Mouse (Mus musculus): Measurements from ENCODE around the gene Med16. TPM values are rescaled to one million over a fixed set of nuclear protein-coding genes. Genes with fewer than 3 reads are reported as not detected.

The Med16 gene
- polyA plus RNA-seq, 1 experiment from 2014 or later = 67.1 TPM

DNA sequence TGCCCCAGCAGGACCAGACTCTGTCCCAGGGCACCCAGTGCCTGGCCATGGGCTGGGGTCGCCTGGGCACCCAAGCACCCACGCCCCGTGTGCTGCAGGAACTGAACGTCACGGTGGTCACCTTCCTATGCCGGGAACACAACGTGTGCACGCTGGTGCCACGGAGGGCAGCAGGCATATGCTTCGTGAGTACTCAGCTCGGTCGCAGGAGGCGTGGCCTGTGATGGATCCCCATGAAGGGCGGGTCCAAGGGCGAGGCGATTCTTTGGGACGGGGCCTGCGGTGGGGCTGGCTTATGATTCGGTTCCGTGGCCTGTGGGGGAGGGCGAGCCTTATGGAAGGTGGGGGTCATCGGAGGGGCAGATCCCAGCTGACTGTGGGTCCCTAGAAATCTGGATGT lies 26.7 kb downstream of the Med16 start:
- Histone ChIP-seq H3K4me1 (peaks cover 49% of the 10 kb centered on the region), H3K4me3 (peak overlapping the region; percentile 41), H3K27me3 (ENCODE audit: low read depth, poor library complexity, severe bottlenecking) (peaks cover 43% of the 10 kb centered on the region), H3K27ac (peak overlapping the region; percentile 43; the same call in 1 of the 2 replicates), H3K36me3 (no peaks in the 10 kb centered on the region), H3K9me3 (replicated peaks) (no peaks in the 10 kb centered on the region)
- DNase-seq (ENCODE audit: low spot score) = peak; percentile 58
- WGBS = 4% methylated on average over 22 of the region's 22 CpGs

DNA sequence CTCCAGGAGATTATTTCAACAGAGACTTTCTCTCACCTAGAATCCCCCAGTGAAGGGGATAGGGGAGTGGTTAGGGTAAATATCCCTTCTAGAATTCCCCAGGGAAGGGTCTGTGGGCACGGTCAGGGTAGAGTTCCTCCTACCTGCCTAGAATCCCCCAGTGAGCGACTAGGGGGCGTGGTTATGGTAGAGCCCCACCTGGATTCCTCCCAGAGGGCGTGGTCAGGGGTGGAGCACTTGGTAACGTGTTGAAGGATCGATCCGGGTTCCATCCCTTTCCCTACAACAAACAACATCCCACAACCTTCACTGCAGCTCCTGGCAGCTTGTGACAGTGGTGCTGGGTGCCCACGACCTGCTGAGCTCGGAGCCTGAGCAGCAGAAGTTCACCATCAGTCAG lies 28.0 kb downstream of the Med16 start:
- no peaks in the 10 kb centered on the region for H3K9me3 ChIP-seq (replicated peaks)
- no peak for DNase-seq (ENCODE audit: low spot score)
- H3K36me3 ChIP-seq = no peaks in the 10 kb centered on the region
- 13% methylated on average over 9 of the region's 9 CpGs for WGBS
- H3K27ac ChIP-seq = no peak overlapping the region; the same call in 1 of the 2 replicates
- peaks cover 52% of the 10 kb centered on the region for H3K4me1 ChIP-seq
- H3K4me3 ChIP-seq = no peak overlapping the region
- peaks cover 43% of the 10 kb centered on the region for H3K27me3 ChIP-seq (ENCODE audit: low read depth, poor library complexity, severe bottlenecking)

DNA sequence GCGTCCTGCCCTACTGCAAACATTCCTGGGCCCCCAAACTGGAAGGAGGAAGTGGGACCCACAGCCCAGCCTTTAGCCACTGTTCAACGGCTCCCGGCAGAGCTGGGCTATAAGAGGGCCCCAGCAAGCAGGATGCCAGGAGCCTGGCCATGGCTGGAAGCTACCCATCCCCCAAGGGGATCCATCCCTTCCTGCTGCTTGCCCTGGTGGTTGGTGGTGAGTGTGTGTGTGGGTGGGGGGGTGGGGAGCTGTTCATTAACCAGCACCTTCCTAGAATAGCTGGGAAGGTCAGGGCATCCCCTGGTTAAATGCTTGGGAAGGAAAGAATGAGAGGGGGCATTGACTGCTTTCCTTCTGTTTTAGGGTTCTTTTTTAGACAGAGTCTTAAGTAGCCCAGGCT lies 29.2 kb downstream of the Med16 start:
- WGBS = 63% methylated on average over 3 of the region's 3 CpGs
- H3K4me1 ChIP-seq = peaks cover 63% of the 10 kb centered on the region
- peaks cover 43% of the 10 kb centered on the region for H3K27me3 ChIP-seq (ENCODE audit: low read depth, poor library complexity, severe bottlenecking)
- no peak for DNase-seq (ENCODE audit: low spot score)
- H3K9me3 ChIP-seq (replicated peaks) = no peaks in the 10 kb centered on the region
- no peak overlapping the region for H3K4me3 ChIP-seq
- no peaks in the 10 kb centered on the region for H3K36me3 ChIP-seq
- 0 out of 2 replicates have a peak overlapping the region, but pooled peaks have one; percentile 56 for H3K27ac ChIP-seq

DNA sequence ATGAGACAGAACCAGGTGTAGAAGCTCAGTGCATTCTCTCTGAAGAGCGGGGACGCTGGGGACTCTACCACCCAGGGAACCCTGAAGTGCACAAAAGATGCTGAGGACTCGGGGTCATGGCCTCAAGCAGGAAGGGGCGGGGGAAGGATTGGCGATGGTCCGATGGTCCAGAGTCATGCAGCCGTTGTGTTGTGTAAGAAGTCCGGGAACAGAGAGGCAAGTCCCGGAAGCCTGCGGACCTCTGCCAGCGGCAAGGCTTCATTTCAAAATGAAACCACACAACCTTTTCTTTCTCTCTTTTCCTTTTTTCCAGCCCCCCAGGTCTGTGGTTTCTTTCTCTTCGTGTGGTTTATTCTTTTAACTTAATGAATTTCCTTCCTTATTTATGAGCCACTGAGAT lies 31.0 kb downstream of the Med16 start:
- 66% methylated on average over 12 of the region's 12 CpGs for WGBS
- peaks cover 36% of the 10 kb centered on the region for H3K27me3 ChIP-seq (ENCODE audit: low read depth, poor library complexity, severe bottlenecking)

DNA sequence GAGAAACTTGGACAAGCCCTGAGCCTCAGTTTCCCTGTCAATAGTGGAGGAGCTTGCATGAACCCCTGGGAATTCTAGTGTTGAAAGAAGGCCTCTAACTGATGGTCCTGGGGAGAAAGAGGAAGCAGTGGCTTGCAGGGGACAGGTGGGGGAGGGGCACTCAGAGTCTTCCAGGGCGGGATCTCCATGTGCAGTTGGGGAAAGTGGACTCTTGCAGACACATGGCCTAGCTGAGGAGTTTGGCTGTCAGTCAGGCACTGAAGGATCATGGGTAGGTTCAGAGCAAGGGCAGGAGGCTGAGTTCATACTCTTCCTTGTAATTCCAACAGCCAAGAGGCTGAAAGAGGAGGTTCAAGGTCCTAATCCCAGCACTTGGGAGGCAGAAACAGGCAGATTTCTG lies 31.5 kb downstream of the Med16 start:
- H3K36me3 ChIP-seq = peaks cover 8% of the 10 kb centered on the region
- DNase-seq (ENCODE audit: low spot score) = no peak
- H3K27ac ChIP-seq = no peak overlapping the region
- WGBS = 43% methylated on average over 1 of the region's 1 CpGs
- peaks cover 65% of the 10 kb centered on the region for H3K4me1 ChIP-seq
- no peaks in the 10 kb centered on the region for H3K9me3 ChIP-seq (replicated peaks)
- no peak overlapping the region for H3K4me3 ChIP-seq
- peaks cover 30% of the 10 kb centered on the region for H3K27me3 ChIP-seq (ENCODE audit: low read depth, poor library complexity, severe bottlenecking)

More for the DNA sequence above, 31.0 kb downstream of the Med16 start:
- Histone ChIP-seq H3K27ac (no peak overlapping the region), H3K4me3 (no peak overlapping the region), H3K4me1 (peaks cover 66% of the 10 kb centered on the region), H3K9me3 (replicated peaks) (no peaks in the 10 kb centered on the region), H3K36me3 (peaks cover 2% of the 10 kb centered on the region)
- no peak for DNase-seq (ENCODE audit: low spot score)

DNA sequence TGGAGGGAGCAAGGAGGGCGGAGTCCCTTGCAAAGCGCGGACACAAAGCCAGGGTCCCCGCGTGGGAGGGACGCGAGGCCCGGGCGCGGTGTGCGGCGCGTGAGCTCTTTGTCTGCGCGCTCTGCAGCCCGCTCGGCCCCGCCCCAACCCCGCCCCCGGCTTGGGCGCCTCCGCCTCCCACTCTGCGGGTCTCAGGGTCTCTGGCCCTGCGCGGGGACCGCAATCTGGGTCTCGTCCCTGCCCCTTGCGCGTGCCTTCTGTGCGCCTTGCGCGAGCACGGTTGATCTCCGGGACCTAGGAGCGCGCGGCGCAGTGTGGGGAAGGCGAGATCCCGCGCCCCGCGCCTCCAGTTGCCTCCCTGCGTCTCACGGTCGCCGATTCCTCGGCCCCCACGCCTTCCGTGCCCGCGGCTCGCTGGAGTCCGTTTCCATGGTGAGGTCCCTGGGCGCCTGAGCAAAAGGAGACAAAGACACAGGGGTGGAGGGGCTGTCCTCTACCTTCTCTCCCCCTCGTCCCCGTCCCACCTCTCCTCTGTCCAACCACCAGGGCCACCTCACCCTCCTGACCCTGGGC lies 34.3 kb downstream of the Med16 start, which contains the start of the genes Prtn3 and Plppr3:
Gene Prtn3 (plus strand): TSS at position 187 of the 573 bp plus-strand sequence.
Gene Plppr3 (minus strand): TSS at position 345 of the 573 bp plus-strand sequence.
- WGBS = under 1% methylated on average over 56 of the region's 57 CpGs
- peak within 1 kb of the TSS; percentile 88 for H3K4me3 ChIP-seq
- H3K9me3 ChIP-seq (replicated peaks) = no peaks in the 10 kb centered on the region
- peaks cover 48% of the 10 kb centered on the region for H3K4me1 ChIP-seq
- peak within 1 kb of the TSS; percentile 98 for H3K27ac ChIP-seq
- 0 out of 2 replicates have a peak, but pooled peaks cover 4% of the 10 kb centered on the region for H3K27me3 ChIP-seq (ENCODE audit: low read depth, poor library complexity, severe bottlenecking)
- DNase-seq (ENCODE audit: low spot score) = peak; percentile 89
- peaks cover 34% of the 10 kb centered on the region for H3K36me3 ChIP-seq

GRCm38 (mm10) chr10:79873715-79874289 lies 34.9 kb downstream of the Med16 start:
- no peak for DNase-seq (ENCODE audit: low spot score)
- WGBS = 3% methylated on average over 26 of the region's 26 CpGs
- H3K36me3 ChIP-seq = peaks cover 40% of the 10 kb centered on the region
- peak overlapping the region; percentile 98 for H3K27ac ChIP-seq
- H3K4me1 ChIP-seq = peaks cover 45% of the 10 kb centered on the region
- H3K9me3 ChIP-seq (replicated peaks) = no peaks in the 10 kb centered on the region
- H3K27me3 ChIP-seq (ENCODE audit: low read depth, poor library complexity, severe bottlenecking) = 0 out of 2 replicates have a peak, but pooled peaks cover 3% of the 10 kb centered on the region
- peak overlapping the region; percentile 88 for H3K4me3 ChIP-seq

DNA sequence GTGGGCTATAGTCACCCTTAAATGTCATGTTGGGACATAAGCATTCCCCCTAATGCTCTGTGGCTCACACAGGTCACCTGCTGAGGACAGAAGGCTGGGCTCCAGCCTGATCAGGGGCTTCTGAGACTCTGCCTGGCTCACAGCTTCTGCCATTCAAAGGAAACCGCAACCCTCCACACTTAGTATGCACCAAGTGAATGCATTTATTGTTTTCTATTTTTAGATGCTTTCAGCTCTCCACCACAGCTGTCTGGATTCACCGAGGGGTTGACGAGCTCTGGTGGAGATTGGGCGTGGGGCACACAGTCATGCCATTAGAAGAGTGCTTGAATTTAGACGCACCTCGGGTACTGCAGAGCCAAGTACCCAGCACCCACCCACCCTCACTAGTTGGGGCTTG lies 35.4 kb downstream of the Med16 start:
- H3K27ac ChIP-seq = peak overlapping the region; percentile 98
- H3K4me3 ChIP-seq = peak overlapping the region; percentile 88
- DNase-seq (ENCODE audit: low spot score) = no peak
- no peaks in the 10 kb centered on the region for H3K9me3 ChIP-seq (replicated peaks)
- H3K4me1 ChIP-seq = peaks cover 45% of the 10 kb centered on the region
- H3K36me3 ChIP-seq = peaks cover 45% of the 10 kb centered on the region
- H3K27me3 ChIP-seq (ENCODE audit: low read depth, poor library complexity, severe bottlenecking) = 0 out of 2 replicates have a peak, but pooled peaks cover 3% of the 10 kb centered on the region
- WGBS = 28% methylated on average over 6 of the region's 6 CpGs

DNA sequence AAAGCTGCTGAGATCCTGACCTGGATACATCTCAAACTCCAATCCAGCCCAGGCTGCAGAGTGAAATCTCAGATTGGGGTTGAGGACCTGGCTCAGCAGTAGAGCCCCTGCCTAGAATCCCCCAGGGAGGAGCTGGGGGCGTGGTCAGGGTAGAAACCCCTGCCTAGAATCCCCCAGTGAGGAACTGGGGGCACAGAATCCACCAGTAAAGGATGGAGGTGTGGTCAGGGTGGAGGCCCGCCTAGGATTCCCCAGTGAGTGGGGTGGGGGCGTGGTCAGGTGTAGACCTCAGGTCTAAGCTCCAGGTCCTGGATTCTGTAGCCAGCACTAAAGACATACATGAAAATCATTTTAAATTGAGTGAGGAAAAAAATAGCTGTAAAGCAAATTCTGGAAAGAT lies 35.9 kb downstream of the Med16 start:
- no peak for DNase-seq (ENCODE audit: low spot score)
- Histone ChIP-seq H3K4me1 (peaks cover 44% of the 10 kb centered on the region), H3K27ac (peak overlapping the region; percentile 98; the same call in 1 of the 2 replicates), H3K9me3 (replicated peaks) (no peaks in the 10 kb centered on the region), H3K4me3 (peak overlapping the region; percentile 88), H3K27me3 (ENCODE audit: low read depth, poor library complexity, severe bottlenecking) (0 out of 2 replicates have a peak, but pooled peaks cover 3% of the 10 kb centered on the region), H3K36me3 (peaks cover 48% of the 10 kb centered on the region)
- 42% methylated on average over 3 of the region's 3 CpGs for WGBS

DNA sequence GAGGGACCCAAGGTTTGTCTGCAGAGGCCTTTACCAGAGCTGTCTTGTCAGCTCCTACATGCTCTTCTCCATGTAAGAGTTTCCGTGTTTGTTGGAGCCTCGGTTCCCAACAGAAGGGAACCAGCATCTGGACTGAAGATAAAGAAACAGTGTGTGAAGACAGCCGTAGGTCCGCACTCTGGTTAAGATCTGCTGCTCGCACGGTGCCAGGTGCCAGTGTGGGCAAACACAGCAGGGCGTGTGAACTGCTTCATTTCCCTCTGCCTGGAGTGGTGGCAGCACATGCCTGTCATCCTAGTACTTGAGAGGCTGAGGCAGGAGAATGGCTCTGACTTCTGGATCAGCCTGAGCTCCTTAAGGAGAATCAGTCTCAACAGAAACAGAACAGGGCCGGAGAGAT lies 36.9 kb downstream of the Med16 start:
- Histone ChIP-seq H3K36me3 (peaks cover 56% of the 10 kb centered on the region), H3K4me3 (peak overlapping the region; percentile 88; the same call in 1 of the 2 replicates)

GRCm38 (mm10) chr10:79866601-79867000 lies 42.1 kb downstream of the Med16 start:
- WGBS = 78% methylated on average over 11 of the region's 11 CpGs
- no peaks in the 10 kb centered on the region for H3K9me3 ChIP-seq (replicated peaks)
- H3K36me3 ChIP-seq = peaks cover 95% of the 10 kb centered on the region
- no peak overlapping the region; the same call in 1 of the 2 replicates for H3K4me3 ChIP-seq
- DNase-seq (ENCODE audit: low spot score) = no peak
- H3K4me1 ChIP-seq = peaks cover 17% of the 10 kb centered on the region
- H3K27me3 ChIP-seq (ENCODE audit: low read depth, poor library complexity, severe bottlenecking) = no peaks in the 10 kb centered on the region
- no peak overlapping the region; the same call in none of the 2 replicates for H3K27ac ChIP-seq

More for the DNA sequence above, 36.9 kb downstream of the Med16 start:
- DNase-seq (ENCODE audit: low spot score) = no peak
- H3K27ac ChIP-seq = no peak overlapping the region
- peaks cover 40% of the 10 kb centered on the region for H3K4me1 ChIP-seq
- H3K27me3 ChIP-seq (ENCODE audit: low read depth, poor library complexity, severe bottlenecking) = 0 out of 2 replicates have a peak, but pooled peaks cover 3% of the 10 kb centered on the region
- WGBS = 93% methylated on average over 8 of the region's 8 CpGs
- H3K9me3 ChIP-seq (replicated peaks) = no peaks in the 10 kb centered on the region

DNA sequence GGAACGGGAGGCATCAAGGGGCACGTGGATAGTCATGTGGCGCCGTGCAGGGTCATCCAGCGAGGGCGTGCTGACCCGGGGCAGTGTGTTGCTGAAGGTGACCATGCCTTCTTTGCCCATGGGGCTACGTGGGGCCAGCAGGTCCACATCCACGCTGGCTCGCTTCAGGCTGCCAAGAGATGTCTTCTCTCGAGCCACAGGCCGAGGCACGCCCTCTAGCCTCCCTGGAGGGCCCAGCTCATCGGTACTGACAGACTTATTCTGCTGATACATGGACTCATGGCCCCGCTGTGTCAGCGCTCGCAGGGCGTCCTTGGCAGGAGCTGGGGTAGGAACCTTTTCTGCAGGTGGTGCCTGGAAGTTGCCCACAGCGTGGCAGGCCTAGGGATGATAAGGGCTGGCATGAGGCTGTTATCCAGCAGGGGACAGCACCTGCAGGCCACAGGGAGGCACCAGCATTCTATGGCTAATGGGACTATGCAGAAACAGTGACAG lies 42.9 kb downstream of the Med16 start:
- peaks cover 95% of the 10 kb centered on the region for H3K36me3 ChIP-seq
- H3K27ac ChIP-seq = no peak overlapping the region

GRCm38 (mm10) chr10:79865189-79865601 lies 43.5 kb downstream of the Med16 start:
- H3K4me1 ChIP-seq = peaks cover 26% of the 10 kb centered on the region
- DNase-seq (ENCODE audit: low spot score) = peak; percentile 48
- no peaks in the 10 kb centered on the region for H3K9me3 ChIP-seq (replicated peaks)
- peak overlapping the region; percentile 9; the same call in 1 of the 2 replicates for H3K4me3 ChIP-seq
- peaks cover 96% of the 10 kb centered on the region for H3K36me3 ChIP-seq
- no peak overlapping the region for H3K27ac ChIP-seq
- H3K27me3 ChIP-seq (ENCODE audit: low read depth, poor library complexity, severe bottlenecking) = no peaks in the 10 kb centered on the region
- WGBS = 74% methylated on average over 12 of the region's 12 CpGs

More for the DNA sequence above, 42.9 kb downstream of the Med16 start:
- H3K4me1 ChIP-seq = peaks cover 20% of the 10 kb centered on the region
- 82% methylated on average over 19 of the region's 19 CpGs for WGBS
- H3K4me3 ChIP-seq = no peak overlapping the region
- no peaks in the 10 kb centered on the region for H3K9me3 ChIP-seq (replicated peaks)
- no peak for DNase-seq (ENCODE audit: low spot score)
- no peaks in the 10 kb centered on the region for H3K27me3 ChIP-seq (ENCODE audit: low read depth, poor library complexity, severe bottlenecking)
